Mouse (Mus musculus): Measurements from ENCODE around the gene Usp24.

GRCm38 (mm10) chr4:106314291-106314690, 1.7 kb upstream of the Usp24 start:
- no peak for TF ChIP-seq CTCF (IDR thresholded peaks at IDR 0.05 in 2 of 3, conservative IDR thresholded peaks at IDR 0.05 in 1 of 3; ENCODE audit: control insufficient read depth in 1 of 3, insufficient read depth in 1 of 3, low read depth in 2 of 3, low read length in 3 of 3, poor library complexity in 1 of 3, severe bottlenecking in 1 of 3)
- TF ChIP-seq JUND (IDR thresholded peaks at IDR 0.05; ENCODE audit: low read depth, low read length): no peak
- TF ChIP-seq POLR2A (IDR thresholded peaks at IDR 0.05; ENCODE audit: control insufficient read depth in 1 of 2, insufficient read depth in 1 of 2, low read depth in 1 of 2, low read length in 2 of 2, poor library complexity in 1 of 2): no peak
- TF ChIP-seq SMC3 (IDR thresholded peaks at IDR 0.05; ENCODE audit: low read depth, low read length): no peak
- TF ChIP-seq CHD2 (IDR thresholded peaks at IDR 0.05; ENCODE audit: low read length): no peak
- TF ChIP-seq ZC3H11A (IDR thresholded peaks at IDR 0.05; ENCODE audit: low read depth, low read length): no peak
- TF ChIP-seq MAFK (IDR thresholded peaks at IDR 0.05; ENCODE audit: borderline replicate concordance, low read depth, low read length): no peak
- TF ChIP-seq GATA1 (IDR thresholded peaks at IDR 0.05; ENCODE audit: low read depth, low read length): no peak
